Comparison of ENCODE assay signal across 19 mouse cellular contexts in the genomic region with DNA sequence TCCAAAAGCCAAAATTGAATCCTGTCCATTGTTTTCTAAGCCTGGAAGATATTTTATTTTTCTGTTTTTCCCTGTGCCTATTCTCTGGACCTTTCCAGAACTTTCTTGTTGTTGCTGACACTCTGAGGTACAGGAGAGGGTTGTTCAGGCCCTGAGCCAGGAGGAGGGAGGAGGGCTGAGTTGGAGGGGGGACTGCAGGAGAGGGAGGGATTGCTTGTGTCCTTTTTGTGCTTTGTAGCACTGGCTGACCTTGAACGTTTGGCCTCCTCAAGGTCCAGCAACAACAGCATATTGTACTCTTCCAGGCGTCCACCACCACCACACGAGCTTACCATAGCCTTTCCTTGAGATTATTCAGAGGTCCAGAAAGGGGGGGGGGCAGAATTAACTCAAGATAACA. TPM values are rescaled to one million over a fixed set of nuclear protein-coding genes. Genes with fewer than 3 reads are reported as not detected.
DNase-seq lines count a peak whose midpoint lies in the region; ATAC-seq lines count a peak whose summit lies in the region.
"Had no signal": no experiment of that assay in that cellular context is flagged by ENCODE, and none has a peak within 500 bp of the region (broad histone marks: within the 10 kb centered on the region; RNA-seq: fewer than 3 reads in every experiment).

No protein-coding gene starts in this region.

- H3K27ac ChIP-seq in kidney, embryonic 15.5 days = no peak overlapping the region
- H3K27ac ChIP-seq: forebrain, embryonic 15.5 days; hindbrain, embryonic 12.5 days; intestine, embryonic 15.5 days; limb, embryonic 10.5 days; liver, embryonic 14.5 days; midbrain, embryonic 10.5 days; stomach, embryonic 15.5 days had no signal

- 74% methylated on average over 3 of the region's 3 CpGs for WGBS in kidney, embryonic 15.5 days

- no peak overlapping the region for H3K4me2 ChIP-seq in kidney, embryonic 15.5 days
- H3K4me2 ChIP-seq: forebrain, embryonic 15.5 days; hindbrain, embryonic 12.5 days; intestine, embryonic 15.5 days; stomach, embryonic 15.5 days had no signal

- peaks cover 92% of the 10 kb centered on the region for H3K36me3 ChIP-seq in kidney, embryonic 15.5 days

- H3K9ac ChIP-seq in kidney, embryonic 15.5 days = no peak overlapping the region
- H3K9ac ChIP-seq: forebrain, embryonic 15.5 days; hindbrain, embryonic 12.5 days; intestine, embryonic 15.5 days; liver, embryonic 14.5 days; stomach, embryonic 15.5 days had no signal

- H3K4me1 ChIP-seq in kidney, embryonic 15.5 days = no peaks in the 10 kb centered on the region
- H3K4me1 ChIP-seq: forebrain, embryonic 15.5 days; hindbrain, embryonic 12.5 days; intestine, embryonic 15.5 days; limb, embryonic 10.5 days; stomach, embryonic 15.5 days had no signal

- no peaks in the 10 kb centered on the region for H3K27me3 ChIP-seq in kidney, embryonic 15.5 days
- H3K27me3 ChIP-seq: forebrain, embryonic 15.5 days; hindbrain, embryonic 12.5 days; intestine, embryonic 15.5 days; stomach, embryonic 15.5 days had no signal

- no peak overlapping the region for H3K4me3 ChIP-seq in kidney, embryonic 15.5 days (replicated peaks)
- H3K4me3 ChIP-seq: forebrain, embryonic 15.5 days; hindbrain, embryonic 12.5 days; intestine, embryonic 15.5 days; limb, embryonic 10.5 days; midbrain, embryonic 10.5 days; stomach, embryonic 15.5 days had no signal

- ATAC-seq in kidney, embryonic 15.5 days (replicated peaks; ENCODE audit: low FRiP score) = no peak
- ATAC-seq: forebrain, embryonic 15.5 days; intestine, embryonic 15.5 days had no signal

- DNase-seq in heart, adult 18-20 months = peak; percentile 13 to 14
- DNase-seq in heart, adult 8-10 months (ENCODE audit: low spot score) = no peak
- DNase-seq in kidney, postnatal 10 days = peak; percentile 38
- peak; percentile 29 to 36 for DNase-seq in heart, postnatal 10 days
- peak; percentile 85 for DNase-seq in testis, postnatal 10 days (ENCODE audit: low spot score)
- no peak for DNase-seq in spleen, postnatal 14 days (ENCODE audit: low spot score in 2 of 2)
- no peak for DNase-seq in spleen, adult 18-20 months
- DNase-seq: cerebellum, adult 8-10 months had no signal

- H3K9me3 ChIP-seq in kidney, embryonic 15.5 days (replicated peaks) = no peaks in the 10 kb centered on the region
- H3K9me3 ChIP-seq: forebrain, embryonic 15.5 days; hindbrain, embryonic 12.5 days; intestine, embryonic 15.5 days; limb, embryonic 10.5 days; midbrain, embryonic 10.5 days; stomach, embryonic 15.5 days had no signal

- intact Hi-C loops in heart, postnatal 10 days (cut with DNase I) = no loop called here

RNA-seq across cellular contexts. Expression of gene Rap1gap, which starts 32.9 kb away (rescaled TPM):
- total RNA-seq in heart, adult 18-20 months (2021) = 10 to 100 TPM; 14.2 to 14.8 TPM
- total RNA-seq in heart, adult 8-10 months (2022) = 10 to 100 TPM; 12.1 to 16.5 (median 14.5) TPM
- polyA plus RNA-seq in kidney, embryonic 15.5 days (2015; fragmentation: Nextera tagmentation; extraction: Ambion mirVana) = 12.5 and 14.4 TPM in 2 replicates
- total RNA-seq in heart, postnatal 10 days (2021) = 10 to 100 TPM; 10.3 to 12.6 TPM

RNA-seq across cellular contexts. Expression of gene Usp48, which starts 38.0 kb away (rescaled TPM):
- total RNA-seq in heart, adult 18-20 months (2021) = 10 to 100 TPM; 25.4 to 35.2 TPM
- total RNA-seq in heart, adult 8-10 months (2022) = 10 to 100 TPM; 29.2 to 39.0 (median 33.6) TPM
- 64.8 and 72.9 TPM in 2 replicates for polyA plus RNA-seq in kidney, embryonic 15.5 days (2015; fragmentation: Nextera tagmentation; extraction: Ambion mirVana)
- total RNA-seq in heart, postnatal 10 days (2021) = 10 to 100 TPM; 37.9 to 45.7 TPM

RNA-seq across cellular contexts. Expression of gene Ldlrad2, which starts 57.2 kb away (rescaled TPM):
- total RNA-seq in heart, adult 18-20 months (2021) = not detected
- total RNA-seq in heart, adult 8-10 months (2022) = not detected
- not detected in 2 replicates for polyA plus RNA-seq in kidney, embryonic 15.5 days (2015; fragmentation: Nextera tagmentation; extraction: Ambion mirVana)
- not detected for total RNA-seq in heart, postnatal 10 days (2021)
- total RNA-seq: gastrocnemius, adult 8-10 months; layer of hippocampus, postnatal 25 days; neutrophil, adult 5-6 weeks had no signal
- polyA plus RNA-seq: hindbrain, embryonic 12.5 days; intestine, embryonic 15.5 days; limb, embryonic 10.5 days; liver, embryonic 14.5 days; midbrain, embryonic 10.5 days; stomach, embryonic 15.5 days had no signal

Comparison
In these comparisons a context has a peak if more than half of its experiments do, and no peak if none do; other contexts are left out.
1. DNase-seq: peak in heart, adult 18-20 months (2 of 2), kidney, postnatal 10 days (single experiment), heart, postnatal 10 days (2 of 2) and testis, postnatal 10 days (single experiment); none in heart, adult 8-10 months (single experiment), spleen, postnatal 14 days (0 of 2) and spleen, adult 18-20 months (0 of 2).